Mouse (Mus musculus): ENCODE measurements around the gene Zc4h2.

Gene Zc4h2

GRCm38 (mm10) chrX:95657804-95658599, at the start of gene Zc4h2:
Gene Zc4h2 (minus strand): TSS chrX:95658509.
- Histone ChIP-seq H3K4me3 (replicated peaks; ENCODE audit: low read length) (peak within 1 kb of the TSS; percentile 75), H3K4me1 (replicated peaks; ENCODE audit: low read depth, low read length) (no peaks in the 10 kb centered on the region), H3K9me3 (ENCODE audit: low read length) (no peaks in the 10 kb centered on the region), H3K36me3 (ENCODE audit: insufficient read depth, low read length) (no peaks in the 10 kb centered on the region), H3K27me3 (ENCODE audit: insufficient read depth, low read length) (no peaks in the 10 kb centered on the region)
- no peak for TF ChIP-seq NANOG (IDR thresholded peaks at IDR 0.05; ENCODE audit: borderline replicate concordance, low read length)
- TF ChIP-seq POU5F1 (IDR thresholded peaks at IDR 0.05; ENCODE audit: borderline replicate concordance, low read length), result no peak
- no peak for TF ChIP-seq CTCF (conservative IDR thresholded peaks at IDR 0.05; ENCODE audit: low read length)

DNA sequence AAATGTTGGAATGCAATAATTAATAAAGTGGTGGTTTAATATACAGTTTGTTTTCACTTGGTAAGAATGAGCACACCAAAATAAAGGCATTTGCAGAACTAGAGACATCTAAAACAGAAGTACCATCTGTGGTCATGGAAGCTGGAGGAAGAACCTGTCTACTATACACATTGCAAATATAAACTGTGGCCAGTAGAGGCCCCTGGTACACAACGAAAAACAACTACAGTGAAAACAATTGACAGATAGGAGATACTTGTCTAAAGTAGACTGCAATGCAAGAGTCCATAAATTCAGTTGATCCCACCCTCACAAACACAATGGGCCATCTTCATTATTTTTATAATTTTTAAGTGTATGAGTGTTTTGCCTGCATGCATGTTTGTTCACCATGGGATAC, 28.8 kb upstream of the Zc4h2 start:
- no peak for TF ChIP-seq POU5F1 (IDR thresholded peaks at IDR 0.05; ENCODE audit: borderline replicate concordance, low read length)
- no peak for TF ChIP-seq NANOG (IDR thresholded peaks at IDR 0.05; ENCODE audit: borderline replicate concordance, low read length)
- TF ChIP-seq CTCF (conservative IDR thresholded peaks at IDR 0.05; ENCODE audit: low read length), result no peak
- Histone ChIP-seq H3K36me3 (ENCODE audit: insufficient read depth, low read length) (no peaks in the 10 kb centered on the region), H3K9me3 (ENCODE audit: low read length) (no peaks in the 10 kb centered on the region)

GRCm38 (mm10) chrX:95682206-95682605, 23.9 kb upstream of the Zc4h2 start:
- Histone ChIP-seq H3K4me3 (replicated peaks; ENCODE audit: low read length) (no peak overlapping the region), H3K9me3 (ENCODE audit: low read length) (no peaks in the 10 kb centered on the region), H3K27me3 (ENCODE audit: insufficient read depth, low read length) (no peaks in the 10 kb centered on the region), H3K36me3 (ENCODE audit: insufficient read depth, low read length) (no peaks in the 10 kb centered on the region), H3K4me1 (replicated peaks; ENCODE audit: low read depth, low read length) (no peaks in the 10 kb centered on the region)
- TF ChIP-seq CTCF (conservative IDR thresholded peaks at IDR 0.05; ENCODE audit: low read length) (no peak), POU5F1 (IDR thresholded peaks at IDR 0.05; ENCODE audit: borderline replicate concordance, low read length) (no peak), NANOG (IDR thresholded peaks at IDR 0.05; ENCODE audit: borderline replicate concordance, low read length) (no peak)

More for the DNA sequence above, 28.8 kb upstream of the Zc4h2 start:
- no peak overlapping the region for H3K4me3 ChIP-seq (replicated peaks; ENCODE audit: low read length)
- no peaks in the 10 kb centered on the region for H3K27me3 ChIP-seq (ENCODE audit: insufficient read depth, low read length)
- H3K4me1 ChIP-seq (replicated peaks; ENCODE audit: low read depth, low read length), result no peaks in the 10 kb centered on the region

- Histone ChIP-seq H3K36me3 (ENCODE audit: insufficient read depth, low read length) (no peaks in the 10 kb centered on the region), H3K27me3 (ENCODE audit: insufficient read depth, low read length) (no peaks in the 10 kb centered on the region), H3K4me1 (replicated peaks; ENCODE audit: low read depth, low read length) (no peaks in the 10 kb centered on the region), H3K4me3 (replicated peaks; ENCODE audit: low read length) (peak overlapping the region; percentile 75), H3K9me3 (ENCODE audit: low read length) (no peaks in the 10 kb centered on the region)
- no peak for TF ChIP-seq CTCF (conservative IDR thresholded peaks at IDR 0.05; ENCODE audit: low read length)
- no peak for TF ChIP-seq POU5F1 (IDR thresholded peaks at IDR 0.05; ENCODE audit: borderline replicate concordance, low read length)
- TF ChIP-seq NANOG (IDR thresholded peaks at IDR 0.05; ENCODE audit: borderline replicate concordance, low read length), result no peak
Observed at GRCm38 (mm10) chrX:95658600-95659084, 333 bp upstream of the Zc4h2 start.

GRCm38 (mm10) chrX:95600609-95601008, 57.7 kb downstream of the Zc4h2 start:
- H3K36me3 ChIP-seq (ENCODE audit: insufficient read depth, low read length), result no peaks in the 10 kb centered on the region
- H3K27me3 ChIP-seq (ENCODE audit: insufficient read depth, low read length), result no peaks in the 10 kb centered on the region
- no peak overlapping the region for H3K4me3 ChIP-seq (replicated peaks; ENCODE audit: low read length)
- H3K9me3 ChIP-seq (ENCODE audit: low read length), result no peaks in the 10 kb centered on the region
- H3K4me1 ChIP-seq (replicated peaks; ENCODE audit: low read depth, low read length), result no peaks in the 10 kb centered on the region
- TF ChIP-seq NANOG (IDR thresholded peaks at IDR 0.05; ENCODE audit: borderline replicate concordance, low read length) (no peak), CTCF (conservative IDR thresholded peaks at IDR 0.05; ENCODE audit: low read length) (no peak), POU5F1 (IDR thresholded peaks at IDR 0.05; ENCODE audit: borderline replicate concordance, low read length) (no peak)
